Mouse (Mus musculus) CH12.LX (cell line): ENCODE measurements around the gene Nup133. TPM values are rescaled to one million over a fixed set of nuclear protein-coding genes. Genes with fewer than 3 reads are reported as not detected.

ENCODE experiments used
- DNase-seq: peaks from one replicate; pipeline ENCODE4 v3.0.0-alpha.2; 2013; ENCODE audit errors: extremely low read depth
- H3K27ac ChIP-seq: 2 replicates; pipeline ENCODE4 v1.5.1; 2012; ENCODE audit warnings: low read depth, mild to moderate bottlenecking, control low read depth, moderate library complexity; ENCODE audit not compliant: insufficient read depth
- H3K27me3 ChIP-seq: replicated peaks from 2 replicates; pipeline ENCODE3; 2012; ENCODE audit warnings: inconsistent platforms
- H3K36me3 ChIP-seq, 2 experiments: replicated peaks in 1 of 2; 2 replicates each; pipeline versions ENCODE3 to v1.6.1; 2012; ENCODE audit warnings: inconsistent platforms in 1 of 2, low read length in 1 of 2, mild to moderate bottlenecking in 1 of 2, mixed read lengths in 1 of 2, moderate library complexity in 1 of 2; ENCODE audit not compliant: control insufficient read depth in 1 of 2, insufficient read depth in 1 of 2
- H3K4me1 ChIP-seq, 2 experiments: 2 replicates each; pipeline ENCODE4 v1.6.1; 2012; ENCODE audit warnings: inconsistent platforms in 1 of 2, moderate library complexity in 1 of 2; ENCODE audit not compliant: insufficient read depth in 2 of 2, control insufficient read depth in 1 of 2
- H3K4me2 ChIP-seq: 2 replicates; pipeline ENCODE4 v1.6.1; 2012; ENCODE audit warnings: low read depth, mild to moderate bottlenecking, control low read depth; ENCODE audit not compliant: poor library complexity, insufficient read depth, severe bottlenecking
- H3K4me3 ChIP-seq, 3 experiments: fragments of 150-350 bp in 1 of 3; sonication (generic) in 1 of 3; replicated peaks in 1 of 3; 2 replicates each; pipeline versions ENCODE3 to v1.5.1; 2011 to 2012; ENCODE audit warnings: low read depth in 2 of 3, low read length in 2 of 3, mild to moderate bottlenecking in 2 of 3, moderate library complexity in 2 of 3, control low read depth in 1 of 3, improper control_type of control experiment in 1 of 3, inconsistent platforms in 1 of 3, mixed read lengths in 1 of 3; ENCODE audit not compliant: poor library complexity in 1 of 3
- H3K79me2 ChIP-seq: replicated peaks from 2 replicates; pipeline ENCODE4 v1.6.1; 2012; ENCODE audit warnings: mild to moderate bottlenecking, moderate library complexity; ENCODE audit not compliant: control insufficient read depth, poor library complexity, insufficient read depth, severe bottlenecking; ENCODE audit errors: extremely low read depth
- H3K9ac ChIP-seq: 2 replicates; pipeline ENCODE4 v1.6.1; 2012; ENCODE audit warnings: low read depth, mild to moderate bottlenecking, control low read depth, moderate library complexity; ENCODE audit not compliant: insufficient read depth
- H3K9me3 ChIP-seq: replicated peaks from 2 replicates; pipeline ENCODE3; 2012; ENCODE audit warnings: low read length, inconsistent platforms, mixed read lengths
- BHLHE40 ChIP-seq: IDR thresholded peaks from 2 replicates; pipeline ENCODE4 v1.6.1; 2011; ENCODE audit warnings: mild to moderate bottlenecking, low read depth, low read length, improper control_type of control experiment
- CHD2 ChIP-seq: IDR thresholded peaks from 2 replicates; pipeline ENCODE4 v1.6.1; 2011; ENCODE audit warnings: low read length, improper control_type of control experiment
- CTCF ChIP-seq, 2 experiments: IDR thresholded peaks in 1 of 2; conservative IDR thresholded peaks in 1 of 2; 2 replicates each; pipeline ENCODE4 v1.5.1; 2011 to 2012; ENCODE audit warnings: low read depth in 2 of 2, low read length in 2 of 2, improper control_type of control experiment in 1 of 2, inconsistent platforms in 1 of 2, mild to moderate bottlenecking in 1 of 2, moderate library complexity in 1 of 2
- E2F4 ChIP-seq: IDR thresholded peaks from 2 replicates; pipeline ENCODE4 v1.6.1; 2011; ENCODE audit warnings: low read depth, low read length, improper control_type of control experiment; ENCODE audit not compliant: insufficient replicate concordance
- EP300 ChIP-seq: IDR thresholded peaks from 2 replicates; pipeline ENCODE4 v1.6.1; 2011; ENCODE audit warnings: low read length, improper control_type of control experiment
- ETS1 ChIP-seq: conservative IDR thresholded peaks from 2 replicates; pipeline ENCODE4 v1.6.1; 2012; ENCODE audit warnings: low read depth, mild to moderate bottlenecking, inconsistent platforms, low read length, improper control_type of control experiment, moderate library complexity
- IRF4 ChIP-seq: IDR thresholded peaks from 2 replicates; pipeline ENCODE4 v1.6.1; 2014; ENCODE audit warnings: low read depth, mild to moderate bottlenecking, inconsistent platforms, low read length, improper control_type of control experiment
- JUN ChIP-seq: IDR thresholded peaks from 2 replicates; pipeline ENCODE4 v1.6.1; 2011; ENCODE audit warnings: low read depth, mild to moderate bottlenecking, low read length, improper control_type of control experiment, moderate library complexity; ENCODE audit not compliant: insufficient read depth
- MAFK ChIP-seq: IDR thresholded peaks from 2 replicates; pipeline ENCODE4 v1.6.1; 2011; ENCODE audit warnings: low read length, improper control_type of control experiment; ENCODE audit not compliant: insufficient replicate concordance
- MAX ChIP-seq: IDR thresholded peaks from 2 replicates; pipeline ENCODE4 v1.6.1; 2011; ENCODE audit warnings: low read length, improper control_type of control experiment
- MAZ ChIP-seq: IDR thresholded peaks from 2 replicates; pipeline ENCODE4 v1.6.1; 2012; ENCODE audit warnings: low read depth, mild to moderate bottlenecking, inconsistent platforms, low read length, improper control_type of control experiment, moderate library complexity
- MEF2A ChIP-seq: IDR thresholded peaks from 2 replicates; pipeline ENCODE4 v1.6.1; 2014; ENCODE audit warnings: low read depth, mild to moderate bottlenecking, inconsistent platforms, low read length, improper control_type of control experiment, borderline replicate concordance
- MXI1 ChIP-seq: IDR thresholded peaks from 2 replicates; pipeline ENCODE4 v1.6.1; 2011; ENCODE audit warnings: mild to moderate bottlenecking, low read depth, low read length, improper control_type of control experiment
- MYC ChIP-seq: IDR thresholded peaks from 2 replicates; pipeline ENCODE4 v1.6.1; 2011; ENCODE audit warnings: low read depth, mild to moderate bottlenecking, improper control_type of control experiment, low read length
- PAX5 ChIP-seq: IDR thresholded peaks from 2 replicates; pipeline ENCODE4 v1.6.1; 2012; ENCODE audit warnings: low read length, inconsistent platforms, mixed read lengths
- RAD21 ChIP-seq: IDR thresholded peaks from 2 replicates; pipeline ENCODE4 v1.6.1; 2011; ENCODE audit warnings: low read depth, mild to moderate bottlenecking, low read length, improper control_type of control experiment, moderate library complexity
- SMC3 ChIP-seq: IDR thresholded peaks from 2 replicates; pipeline ENCODE4 v1.6.1; 2011; ENCODE audit warnings: low read depth, low read length, improper control_type of control experiment
- TCF12 ChIP-seq: IDR thresholded peaks from 2 replicates; pipeline ENCODE4 v1.6.1; 2014; ENCODE audit warnings: low read depth, mild to moderate bottlenecking, inconsistent platforms, low read length, improper control_type of control experiment
- UBTF ChIP-seq: IDR thresholded peaks from 2 replicates; pipeline ENCODE4 v1.6.1; 2012; ENCODE audit warnings: low read depth, mild to moderate bottlenecking, inconsistent platforms, low read length, improper control_type of control experiment, moderate library complexity
- USF1 ChIP-seq: IDR thresholded peaks from 2 replicates; pipeline ENCODE4 v1.6.1; 2014; ENCODE audit warnings: low read depth, mild to moderate bottlenecking, inconsistent platforms, low read length, improper control_type of control experiment
- USF2 ChIP-seq: conservative IDR thresholded peaks from 2 replicates; pipeline ENCODE4 v1.6.1; 2011; ENCODE audit warnings: low read depth, low read length, improper control_type of control experiment
- ZC3H11A ChIP-seq: IDR thresholded peaks from 2 replicates; pipeline ENCODE4 v1.6.1; 2012; ENCODE audit warnings: low read depth, mild to moderate bottlenecking, inconsistent platforms, low read length, improper control_type of control experiment
- ZKSCAN1 ChIP-seq: IDR thresholded peaks from 2 replicates; pipeline ENCODE4 v1.6.1; 2012; ENCODE audit warnings: low read depth, inconsistent platforms, low read length, improper control_type of control experiment, borderline replicate concordance
- ZMIZ1 ChIP-seq: IDR thresholded peaks from 2 replicates; pipeline ENCODE4 v1.6.1; 2012; ENCODE audit warnings: low read depth, mild to moderate bottlenecking, inconsistent platforms, low read length, improper control_type of control experiment
- ZNF384 ChIP-seq: IDR thresholded peaks from 2 replicates; pipeline ENCODE4 v1.6.1; 2012; ENCODE audit warnings: low read depth, low read length, improper control_type of control experiment, inconsistent platforms
- dilution Hi-C: fragments of 300-500 bp; cut with MboI; formaldehyde crosslinking; loops from 2 replicates; pipeline ENCODE4 v1.14.3; 2020; ENCODE audit warnings: low sequenced_read_pairs; ENCODE audit not compliant: extremely low pct_unique_long_range_greater_than_20kb, extremely low pct_ligation_motif_present
- in situ Hi-C: fragments of 300-500 bp; cut with MboI; formaldehyde crosslinking; loops from 3 replicates; pipeline ENCODE4 v1.14.3; 2019; ENCODE audit warnings: low sequenced_read_pairs, low pct_ligation_motif_present, low pct_unique_long_range_greater_than_20kb, mixed read lengths
- polyA plus RNA-seq: library from polyadenylated mRNA; unstranded; fragments of >175 nt; gene quantifications from 2 replicates; pipeline ENCODE4 v1.2.1, GENCODE M21; 2012; ENCODE audit warnings: low read depth; ENCODE audit not compliant: insufficient read length
- total RNA-seq, 2 experiments: library from RNA; depleted of rRNA; stranded (reverse); fragments of 300-350 nt in 1 of 2; fragments of >200 nt in 1 of 2; gene quantifications; 2 replicates each; pipeline ENCODE4 v1.2.3; 2012 to 2014

Nup133 gene
- total and polyA plus RNA-seq, 3 experiments: 32.8 to 49.0 (median 39.6) TPM

- TF ChIP-seq ZMIZ1: no peak
- TF ChIP-seq IRF4: no peak
- no peak for TF ChIP-seq ZNF384
- no peak for TF ChIP-seq RAD21
- TF ChIP-seq USF2: no peak
- no peak for TF ChIP-seq MAFK
- TF ChIP-seq JUN: no peak
- no peak for TF ChIP-seq ZKSCAN1
- no peak for TF ChIP-seq CHD2
- no peak for TF ChIP-seq E2F4
- TF ChIP-seq MEF2A: no peak
- TF ChIP-seq USF1: no peak
- TF ChIP-seq MYC: no peak
- no peak for TF ChIP-seq PAX5
- Histone ChIP-seq H3K27ac (no peak overlapping the region), H3K79me2 (no peaks in the 10 kb centered on the region), H3K9ac (no peak overlapping the region), H3K9me3 (peaks cover 3% of the 10 kb centered on the region), H3K4me1 (0 out of 4 replicates have a peak, but pooled peaks cover 0 to 2% of the 10 kb centered on the region in 2 experiments), H3K36me3 (no peaks in the 10 kb centered on the region), H3K27me3 (peaks cover 50% of the 10 kb centered on the region), H3K4me2 (no peak overlapping the region), H3K4me3 (no peak overlapping the region)
- DNase-seq: no peak
- in situ Hi-C loops (no loop called here), dilution Hi-C loops (no loop called here)
Observed at GRCm38 (mm10) chr8:123865786-123866185, 83.3 kb downstream of the Nup133 start.

- peaks cover 4% of the 10 kb centered on the region for H3K79me2 ChIP-seq
- H3K4me3 ChIP-seq: no peak overlapping the region
- H3K4me1 ChIP-seq: peaks cover 4 to 15% of the 10 kb centered on the region in 2 experiments
- no peak overlapping the region for H3K27ac ChIP-seq
- H3K27me3 ChIP-seq: peaks cover 46% of the 10 kb centered on the region
- dilution Hi-C loops (no loop called here), in situ Hi-C loops (no loop called here)
- H3K4me2 ChIP-seq: no peak overlapping the region
- H3K9me3 ChIP-seq: peaks cover 3% of the 10 kb centered on the region
- H3K9ac ChIP-seq: no peak overlapping the region
- TF ChIP-seq CTCF (conservative IDR thresholded peaks at IDR 0.05 in 1 of 2, IDR thresholded peaks at IDR 0.05 in 1 of 2; ENCODE audit: low read depth in 2 of 2, low read length in 2 of 2) (no peak), ETS1 (no peak), TCF12 (no peak), MAX (no peak), UBTF (no peak), MEF2A (no peak), JUN (no peak), EP300 (no peak), USF1 (no peak), ZMIZ1 (no peak), IRF4 (no peak), BHLHE40 (no peak), ZC3H11A (no peak), ZNF384 (no peak), MAZ (no peak), MXI1 (no peak), SMC3 (no peak)
- DNase-seq: no peak
- H3K36me3 ChIP-seq: peaks cover 0 to 4% of the 10 kb centered on the region in 2 experiments
Observed at GRCm38 (mm10) chr8:123860386-123860785, 88.7 kb downstream of the Nup133 start.
